Mouse (Mus musculus): ENCODE measurements at regions not wholly inside any gene's neighbourhood (a gene's known extent, or its start where the extent isn't known, plus 50 kb on each side); places are given as distances from the start of the nearest gene placed in this dataset.

GRCm38 (mm10) chr8:118137846-118138245 lies 145.7 kb upstream of the Cdh13 start:
- TF ChIP-seq TCF12 (IDR thresholded peaks at IDR 0.05; ENCODE audit: low read depth, low read length): no peak
- no peak for TF ChIP-seq JUND (conservative IDR thresholded peaks at IDR 0.05; ENCODE audit: low read depth, low read length)
- TF ChIP-seq PAX5 (IDR thresholded peaks at IDR 0.05; ENCODE audit: low read length): no peak
- no peak for TF ChIP-seq CTCF (conservative IDR thresholded peaks at IDR 0.05 in 1 of 2, IDR thresholded peaks at IDR 0.05 in 1 of 2; ENCODE audit: low read depth in 2 of 2, low read length in 2 of 2)
- no peak for TF ChIP-seq ZMIZ1 (IDR thresholded peaks at IDR 0.05; ENCODE audit: low read depth, low read length)
- TF ChIP-seq POLR2A (IDR thresholded peaks at IDR 0.05; ENCODE audit: low read depth, low read length): no peak
- TF ChIP-seq GABPA (IDR thresholded peaks at IDR 0.05; ENCODE audit: insufficient replicate concordance, low read depth, low read length): no peak
